Mouse (Mus musculus): ENCODE results near the gene Cep55. TPM values are rescaled to one million over a fixed set of nuclear protein-coding genes. Genes with fewer than 3 reads are reported as not detected.

Gene Cep55
- polyA plus RNA-seq, 1 experiment from 2014 or later, result 18.4 TPM

GRCm38 (mm10) chr19:38112575-38112974 is 57.8 kb downstream of the Cep55 start:
- no peaks in the 10 kb centered on the region for H3K36me3 ChIP-seq
- H3K4me1 ChIP-seq, result no peaks in the 10 kb centered on the region
- H3K9me3 ChIP-seq, result no peaks in the 10 kb centered on the region
- no peak overlapping the region for H3K4me2 ChIP-seq
- no peak overlapping the region for H3K9ac ChIP-seq
- no peak for ATAC-seq (ENCODE audit: insufficient number of reproducible peaks, low FRiP score, low TSS enrichment, low read depth)
- H3K27ac ChIP-seq, result no peak overlapping the region
- WGBS, result 44% methylated on average over 4 of the region's 4 CpGs
- H3K27me3 ChIP-seq, result no peaks in the 10 kb centered on the region
- H3K4me3 ChIP-seq, result no peak overlapping the region

- Histone ChIP-seq H3K9ac (no peak overlapping the region), H3K4me1 (no peaks in the 10 kb centered on the region), H3K9me3 (no peaks in the 10 kb centered on the region), H3K36me3 (no peaks in the 10 kb centered on the region), H3K27ac (no peak overlapping the region), H3K27me3 (no peaks in the 10 kb centered on the region), H3K4me2 (no peak overlapping the region), H3K4me3 (no peak overlapping the region)
- WGBS, result 81% methylated on average over 7 of the region's 7 CpGs
- ATAC-seq (ENCODE audit: insufficient number of reproducible peaks, low FRiP score, low TSS enrichment, low read depth), result no peak
These were observed 60.2 kb downstream of the Cep55 start for GRCm38 (mm10) chr19:38114834-38115491.

GRCm38 (mm10) chr19:38120123-38120760 is 65.4 kb downstream of the Cep55 start:
- 75% methylated on average over 5 of the region's 5 CpGs for WGBS

GRCm38 (mm10) chr19:38123921-38124320 is 69.1 kb downstream of the Cep55 start:
- Histone ChIP-seq H3K9ac (no peak overlapping the region), H3K9me3 (no peaks in the 10 kb centered on the region), H3K36me3 (no peaks in the 10 kb centered on the region), H3K4me2 (peak overlapping the region; percentile 94), H3K4me3 (peak overlapping the region; percentile 53), H3K27ac (no peak overlapping the region), H3K27me3 (peaks cover 26% of the 10 kb centered on the region), H3K4me1 (peaks cover 13% of the 10 kb centered on the region)
- 21% methylated on average over 9 of the region's 9 CpGs for WGBS
- ATAC-seq (ENCODE audit: insufficient number of reproducible peaks, low FRiP score, low TSS enrichment, low read depth), result no peak

More at GRCm38 (mm10) chr19:38120123-38120760, 65.4 kb downstream of the Cep55 start:
- Histone ChIP-seq H3K4me1 (peaks cover 13% of the 10 kb centered on the region), H3K27me3 (peaks cover 26% of the 10 kb centered on the region), H3K27ac (no peak overlapping the region), H3K9me3 (no peaks in the 10 kb centered on the region), H3K36me3 (no peaks in the 10 kb centered on the region), H3K4me2 (no peak overlapping the region), H3K9ac (no peak overlapping the region), H3K4me3 (no peak overlapping the region)
- ATAC-seq (ENCODE audit: insufficient number of reproducible peaks, low FRiP score, low TSS enrichment, low read depth), result no peak

Other genes starting within 250 kb of the Cep55 start
- 11.9 and 14.1 TPM in 2 replicates for gene Myof, start 11.4 kb upstream of the Cep55 start, polyA plus RNA-seq (2015; fragmentation: Nextera tagmentation; extraction: Ambion mirVana)
- gene Ffar4, start 42.1 kb downstream of the Cep55 start, polyA plus RNA-seq (2015; fragmentation: Nextera tagmentation; extraction: Ambion mirVana), result 0.41 and 0.57 TPM in 2 replicates
- gene Rbp4, start 70.3 kb downstream of the Cep55 start, polyA plus RNA-seq (2015; fragmentation: Nextera tagmentation; extraction: Ambion mirVana), result 22.4 and 25.6 TPM in 2 replicates
- gene Pde6c, start 77.8 kb downstream of the Cep55 start, polyA plus RNA-seq (2015; fragmentation: Nextera tagmentation; extraction: Ambion mirVana), result not detected in 2 replicates
- gene Fra10ac1, start 169.1 kb downstream of the Cep55 start, polyA plus RNA-seq (2015; fragmentation: Nextera tagmentation; extraction: Ambion mirVana), result 31.9 and 34.2 TPM in 2 replicates
- gene Lgi1, start 209.5 kb downstream of the Cep55 start, polyA plus RNA-seq (2015; fragmentation: Nextera tagmentation; extraction: Ambion mirVana), result 1.6 and 3.1 TPM in 2 replicates